Mouse (Mus musculus) heart, embryonic 10.5 days (tissue): ENCODE measurements around the gene Dpy19l1. TPM values are rescaled to one million over a fixed set of nuclear protein-coding genes. Genes with fewer than 3 reads are reported as not detected.

Source experiments
- DNase-seq: peaks from one replicate; pipeline ENCODE4 v3.0.0-alpha.2; 2017; ENCODE audit warnings: low spot score
- H3K27ac ChIP-seq: fragments of 300-500 bp; sonication (generic); 2 replicates; pipeline ENCODE4 v1.5.1; 2016; ENCODE audit warnings: mild to moderate bottlenecking
- H3K27me3 ChIP-seq: fragments of 300-500 bp; sonication (generic); 2 replicates; pipeline ENCODE4 v1.6.1; 2016; ENCODE audit warnings: mild to moderate bottlenecking; ENCODE audit not compliant: poor library complexity, insufficient read depth, severe bottlenecking
- H3K36me3 ChIP-seq: fragments of 300-500 bp; sonication (generic); 2 replicates; pipeline ENCODE4 v1.6.1; 2016; ENCODE audit warnings: mild to moderate bottlenecking, moderate library complexity
- H3K4me1 ChIP-seq: fragments of 300-500 bp; sonication (generic); 2 replicates; pipeline ENCODE4 v1.6.1; 2016; ENCODE audit warnings: mild to moderate bottlenecking
- H3K4me3 ChIP-seq: fragments of 300-500 bp; sonication (generic); 2 replicates; pipeline ENCODE4 v1.5.1; 2016; ENCODE audit warnings: mild to moderate bottlenecking, moderate library complexity
- H3K9me3 ChIP-seq: fragments of 300-500 bp; sonication (generic); 2 replicates; pipeline ENCODE4 v1.6.1; 2016; ENCODE audit warnings: mild to moderate bottlenecking, moderate library complexity
- WGBS: fragments of 180-500 bp; shearing (Covaris S2); methylation state at CpG from one replicate; pipeline ENCODE4 v1.1.7; 2016; 5-methylcytosine and 5-hydroxymethylcytosine counted together
- polyA plus RNA-seq: library from polyadenylated mRNA; unstranded; fragments of >200 nt; fragmentation: Nextera tagmentation; extraction: Ambion mirVana; gene quantifications from 2 replicates; pipeline ENCODE4 v1.2.1, GENCODE M21; 2016

Gene Dpy19l1
- polyA plus RNA-seq, 1 experiment from 2014 or later, result 9.6 TPM

DNA sequence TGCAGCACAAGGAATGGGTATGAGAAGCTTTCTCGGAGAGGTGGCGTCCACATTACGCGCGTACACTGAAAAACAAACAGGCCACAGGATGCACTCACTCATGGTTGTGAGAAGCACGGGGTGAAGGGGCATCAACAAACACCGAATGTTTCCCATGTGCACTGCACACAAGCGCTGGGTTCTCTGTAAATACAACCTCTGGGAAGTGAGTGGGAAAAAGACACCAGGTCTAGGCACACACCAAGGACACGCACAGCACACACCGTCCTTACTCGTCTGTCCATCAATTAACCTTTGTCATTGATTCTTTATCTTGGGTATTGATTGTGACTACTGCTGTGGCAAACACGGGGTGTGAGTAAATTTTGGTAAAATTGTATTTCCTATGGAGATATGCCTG is 49.1 kb downstream of the Dpy19l1 start:
- no peak overlapping the region for H3K27ac ChIP-seq
- H3K36me3 ChIP-seq, result no peaks in the 10 kb centered on the region
- H3K9me3 ChIP-seq, result no peaks in the 10 kb centered on the region
- no peak for DNase-seq
- H3K27me3 ChIP-seq, result no peaks in the 10 kb centered on the region
- WGBS, result 92% methylated on average over 12 of the region's 12 CpGs
- H3K4me1 ChIP-seq, result peaks cover 8% of the 10 kb centered on the region; the same call in 1 of the 2 replicates
- no peak overlapping the region for H3K4me3 ChIP-seq

GRCm38 (mm10) chr9:24450976-24451375 is 52.0 kb downstream of the Dpy19l1 start:
- H3K27ac ChIP-seq, result no peak overlapping the region
- H3K4me1 ChIP-seq, result peaks cover 8% of the 10 kb centered on the region; the same call in 1 of the 2 replicates
- H3K27me3 ChIP-seq, result no peaks in the 10 kb centered on the region
- no peak for DNase-seq
- no peaks in the 10 kb centered on the region for H3K9me3 ChIP-seq
- peaks cover 6% of the 10 kb centered on the region; the same call in 1 of the 2 replicates for H3K36me3 ChIP-seq
- 81% methylated on average over 3 of the region's 3 CpGs for WGBS
- no peak overlapping the region for H3K4me3 ChIP-seq

DNA sequence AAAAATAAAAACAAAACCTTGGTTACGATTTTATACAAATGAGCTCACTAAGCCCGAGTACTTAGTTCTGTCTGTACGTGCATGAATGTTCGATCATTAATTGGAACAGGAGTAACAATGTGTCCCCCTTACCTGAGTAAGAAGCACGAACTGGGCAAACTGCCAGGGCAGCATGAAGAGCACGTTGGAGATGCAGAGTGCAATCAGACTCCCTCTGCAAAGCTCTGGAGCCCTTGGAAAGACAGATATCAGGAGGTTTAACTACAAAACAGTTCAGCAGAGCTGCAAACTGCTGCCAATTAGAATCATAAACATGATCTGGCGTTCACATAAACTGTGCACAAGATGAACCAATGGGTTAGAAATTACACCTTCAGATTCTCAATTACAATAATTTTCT is 52.4 kb downstream of the Dpy19l1 start:
- Histone ChIP-seq H3K27ac (no peak overlapping the region), H3K9me3 (no peaks in the 10 kb centered on the region), H3K4me1 (peaks cover 8% of the 10 kb centered on the region; the same call in 1 of the 2 replicates), H3K36me3 (peaks cover 6% of the 10 kb centered on the region; the same call in 1 of the 2 replicates), H3K4me3 (no peak overlapping the region), H3K27me3 (no peaks in the 10 kb centered on the region)
- no peak for DNase-seq
- 83% methylated on average over 7 of the region's 7 CpGs for WGBS

GRCm38 (mm10) chr9:24434901-24435300 is 68.0 kb downstream of the Dpy19l1 start:
- 0 out of 2 replicates have a peak, but pooled peaks cover 3% of the 10 kb centered on the region for H3K36me3 ChIP-seq
- H3K4me1 ChIP-seq, result no peaks in the 10 kb centered on the region
- WGBS, result 90% methylated on average over 2 of the region's 2 CpGs
- H3K27ac ChIP-seq, result no peak overlapping the region
- no peak for DNase-seq
- H3K4me3 ChIP-seq, result no peak overlapping the region
- no peaks in the 10 kb centered on the region for H3K27me3 ChIP-seq
- H3K9me3 ChIP-seq, result no peaks in the 10 kb centered on the region

- no peak overlapping the region for H3K27ac ChIP-seq
- H3K4me3 ChIP-seq, result no peak overlapping the region
- H3K4me1 ChIP-seq, result no peaks in the 10 kb centered on the region
- peak; percentile 11 for DNase-seq
- H3K36me3 ChIP-seq, result peaks cover 6% of the 10 kb centered on the region; the same call in 1 of the 2 replicates
- H3K9me3 ChIP-seq, result no peaks in the 10 kb centered on the region
- no peaks in the 10 kb centered on the region for H3K27me3 ChIP-seq
These were observed 73.2 kb downstream of the Dpy19l1 start for GRCm38 (mm10) chr9:24429721-24430120.

DNA sequence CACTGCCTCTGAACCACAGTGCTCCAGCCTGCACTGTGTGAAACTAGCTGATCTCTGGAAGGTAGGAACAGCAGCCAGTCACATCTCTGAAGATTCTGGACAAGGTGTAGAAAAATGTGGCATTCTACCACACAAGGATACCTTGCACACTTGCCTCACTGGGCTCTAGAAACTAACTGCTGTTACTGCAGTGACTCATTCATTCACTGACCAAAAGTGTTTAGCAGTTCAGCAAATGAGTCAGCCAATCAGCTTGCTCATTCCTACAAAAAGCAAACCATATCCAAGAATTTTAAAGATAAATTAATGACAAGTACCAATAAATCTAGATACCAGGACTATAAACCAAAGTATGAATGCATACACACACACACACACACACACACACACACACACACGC is 77.3 kb downstream of the Dpy19l1 start:
- H3K27me3 ChIP-seq, result no peaks in the 10 kb centered on the region
- H3K27ac ChIP-seq, result no peak overlapping the region
- H3K9me3 ChIP-seq, result no peaks in the 10 kb centered on the region
- peak; percentile 13 for DNase-seq
- H3K4me3 ChIP-seq, result no peak overlapping the region
- H3K36me3 ChIP-seq, result peaks cover 22% of the 10 kb centered on the region; the same call in 1 of the 2 replicates
- H3K4me1 ChIP-seq, result no peaks in the 10 kb centered on the region
- 94% methylated on average over 1 of the region's 1 CpGs for WGBS

- 91% methylated on average over 8 of the region's 8 CpGs for WGBS
- H3K9me3 ChIP-seq, result no peaks in the 10 kb centered on the region
These were observed 79.7 kb downstream of the Dpy19l1 start for GRCm38 (mm10) chr9:24423241-24423640.

DNA sequence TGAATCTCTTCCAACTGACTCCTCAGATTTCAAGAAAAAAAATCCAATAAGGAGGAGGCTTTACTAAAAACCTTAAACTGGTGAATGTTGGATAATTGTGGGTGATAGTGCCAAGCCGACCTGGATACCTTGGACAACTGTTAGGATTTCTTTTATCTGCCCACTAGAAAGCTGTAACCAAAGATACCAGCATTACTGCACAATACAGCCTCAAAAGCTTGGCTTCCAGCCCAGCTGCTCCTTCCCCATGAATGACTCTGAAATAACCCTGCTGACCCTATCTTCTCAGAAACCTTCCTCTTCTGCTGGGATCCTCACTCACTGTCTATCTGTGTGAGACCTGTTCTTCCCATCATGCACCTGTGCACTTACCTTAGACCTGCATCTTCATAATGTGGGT is 81.1 kb downstream of the Dpy19l1 start:
- H3K36me3 ChIP-seq, result peaks cover 36% of the 10 kb centered on the region
- no peak overlapping the region for H3K4me3 ChIP-seq
- no peaks in the 10 kb centered on the region for H3K27me3 ChIP-seq
- 83% methylated on average over 1 of the region's 1 CpGs for WGBS
- no peaks in the 10 kb centered on the region for H3K4me1 ChIP-seq
- no peak overlapping the region for H3K27ac ChIP-seq
- no peaks in the 10 kb centered on the region for H3K9me3 ChIP-seq
- DNase-seq, result no peak

More at GRCm38 (mm10) chr9:24423241-24423640, 79.7 kb downstream of the Dpy19l1 start:
- H3K4me3 ChIP-seq, result no peak overlapping the region
- peaks cover 31% of the 10 kb centered on the region for H3K36me3 ChIP-seq
- H3K27ac ChIP-seq, result no peak overlapping the region
- peak; percentile 53 for DNase-seq
- H3K27me3 ChIP-seq, result no peaks in the 10 kb centered on the region
- no peaks in the 10 kb centered on the region for H3K4me1 ChIP-seq

DNA sequence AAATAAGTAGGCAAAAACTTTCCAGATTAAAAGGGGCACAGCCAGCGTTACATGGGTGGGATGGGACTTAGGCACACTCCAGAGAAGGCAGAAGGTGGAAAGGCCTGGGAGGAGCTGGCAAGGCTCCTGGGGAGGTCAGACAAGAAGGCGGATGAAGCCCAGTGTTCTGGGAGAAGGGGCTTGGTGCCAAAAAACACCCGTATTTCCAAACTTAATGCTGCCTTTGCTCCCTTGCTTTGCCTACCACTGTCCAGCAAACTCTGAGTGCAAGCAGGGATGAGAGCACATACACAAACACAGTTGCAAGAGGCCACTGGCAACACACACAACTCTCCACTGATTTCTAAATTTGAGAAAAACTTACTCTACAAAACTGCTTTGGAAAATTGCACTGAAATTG is 81.7 kb downstream of the Dpy19l1 start:
- peaks cover 36% of the 10 kb centered on the region for H3K36me3 ChIP-seq
- no peaks in the 10 kb centered on the region for H3K4me1 ChIP-seq
- WGBS, result 84% methylated on average over 3 of the region's 3 CpGs
- H3K27ac ChIP-seq, result no peak overlapping the region
- no peak overlapping the region for H3K4me3 ChIP-seq
- no peaks in the 10 kb centered on the region for H3K9me3 ChIP-seq
- DNase-seq, result peak; percentile 53
- H3K27me3 ChIP-seq, result no peaks in the 10 kb centered on the region

DNA sequence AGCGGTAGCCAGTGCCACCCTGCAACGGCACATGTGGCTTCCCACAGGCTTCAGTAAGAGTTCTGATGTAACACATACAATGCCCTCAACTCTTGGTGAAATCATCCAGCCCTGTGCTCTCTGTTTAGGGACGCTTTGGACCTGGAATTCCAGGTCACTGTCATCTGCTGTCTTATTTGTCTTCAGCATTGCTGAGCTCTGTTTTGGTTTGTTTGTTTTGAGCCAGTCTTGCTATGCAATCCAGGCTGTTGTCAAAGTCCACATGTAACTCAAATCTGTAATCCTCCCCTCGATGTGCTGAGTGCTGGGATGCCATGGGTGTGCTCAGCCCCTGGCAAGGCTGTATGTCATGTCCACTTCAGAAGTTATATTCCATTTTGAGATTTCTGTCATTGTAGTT is 82.8 kb downstream of the Dpy19l1 start:
- H3K4me1 ChIP-seq, result no peaks in the 10 kb centered on the region
- DNase-seq, result peak; percentile 11
- H3K27ac ChIP-seq, result no peak overlapping the region
- H3K27me3 ChIP-seq, result no peaks in the 10 kb centered on the region
- H3K4me3 ChIP-seq, result no peak overlapping the region
- no peaks in the 10 kb centered on the region for H3K9me3 ChIP-seq
- WGBS, result 92% methylated on average over 4 of the region's 4 CpGs
- H3K36me3 ChIP-seq, result peaks cover 34% of the 10 kb centered on the region

GRCm38 (mm10) chr9:24418281-24418680 is 84.7 kb downstream of the Dpy19l1 start:
- Histone ChIP-seq H3K27me3 (no peaks in the 10 kb centered on the region), H3K36me3 (peaks cover 27% of the 10 kb centered on the region)

GRCm38 (mm10) chr9:24411483-24411882 is 91.5 kb downstream of the Dpy19l1 start:
- Histone ChIP-seq H3K4me1 (0 out of 2 replicates have a peak, but pooled peaks cover 6% of the 10 kb centered on the region), H3K36me3 (peaks cover 5% of the 10 kb centered on the region; the same call in 1 of the 2 replicates), H3K4me3 (no peak overlapping the region), H3K27ac (no peak overlapping the region), H3K27me3 (no peaks in the 10 kb centered on the region), H3K9me3 (no peaks in the 10 kb centered on the region)
- 90% methylated on average over 8 of the region's 8 CpGs for WGBS
- DNase-seq, result no peak

More at GRCm38 (mm10) chr9:24418281-24418680, 84.7 kb downstream of the Dpy19l1 start:
- DNase-seq, result peak; percentile 68
- WGBS, result 88% methylated on average over 5 of the region's 5 CpGs
- Histone ChIP-seq H3K4me3 (no peak overlapping the region), H3K27ac (no peak overlapping the region), H3K4me1 (0 out of 2 replicates have a peak, but pooled peaks cover 6% of the 10 kb centered on the region), H3K9me3 (no peaks in the 10 kb centered on the region)

DNA sequence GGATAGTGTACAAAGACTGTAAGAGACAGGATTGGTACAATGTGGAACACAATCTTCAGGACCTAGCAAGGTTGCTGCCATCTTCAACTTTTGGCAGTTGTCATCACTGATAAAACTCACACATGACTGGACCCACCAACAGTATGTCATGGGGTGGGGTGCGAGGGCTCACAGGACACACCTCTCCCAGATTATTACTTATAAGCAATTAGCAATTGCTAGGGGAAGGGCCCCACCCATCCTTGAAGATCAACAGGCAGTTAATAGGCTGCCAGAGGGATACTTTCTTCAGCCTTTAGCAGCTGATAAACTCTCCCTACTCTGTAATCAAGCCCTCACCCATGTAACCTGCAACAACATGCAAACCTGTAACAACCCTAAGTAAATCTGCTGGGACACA is 92.5 kb downstream of the Dpy19l1 start:
- no peak overlapping the region for H3K27ac ChIP-seq
- H3K4me1 ChIP-seq, result 0 out of 2 replicates have a peak, but pooled peaks cover 6% of the 10 kb centered on the region
- H3K9me3 ChIP-seq, result no peaks in the 10 kb centered on the region
- no peaks in the 10 kb centered on the region for H3K27me3 ChIP-seq
- peaks cover 5% of the 10 kb centered on the region; the same call in 1 of the 2 replicates for H3K36me3 ChIP-seq
- no peak overlapping the region for H3K4me3 ChIP-seq
- peak; percentile 58 for DNase-seq
- WGBS, result 81% methylated on average over 1 of the region's 1 CpGs

DNA sequence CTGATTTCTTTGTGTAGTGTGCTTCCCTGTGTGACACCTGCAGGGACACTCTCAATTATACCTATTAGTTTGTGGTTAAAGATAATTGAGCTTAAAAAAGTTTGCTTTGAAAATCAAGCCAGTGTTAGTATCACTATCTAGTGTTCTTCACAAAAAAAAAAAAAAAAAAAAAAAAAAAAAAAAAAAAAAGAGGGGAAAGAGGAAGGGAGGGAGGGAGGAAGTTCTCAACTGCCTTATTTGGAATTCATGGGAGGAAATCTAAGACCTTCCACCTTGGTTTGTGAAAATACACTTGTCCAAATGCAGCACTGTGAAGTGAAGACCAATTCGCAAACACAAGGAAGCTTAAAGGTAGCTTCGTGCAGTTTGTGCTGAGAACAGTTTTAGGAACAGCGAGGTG is 94.9 kb downstream of the Dpy19l1 start:
- no peak for DNase-seq
- Histone ChIP-seq H3K27ac (no peak overlapping the region), H3K27me3 (no peaks in the 10 kb centered on the region), H3K36me3 (peaks cover 5% of the 10 kb centered on the region; the same call in 1 of the 2 replicates), H3K9me3 (no peaks in the 10 kb centered on the region), H3K4me3 (no peak overlapping the region), H3K4me1 (no peaks in the 10 kb centered on the region)
- WGBS, result 72% methylated on average over 3 of the region's 3 CpGs
